Mouse (Mus musculus) left cerebral cortex, postnatal 4 days (tissue): ENCODE measurements around the gene Cnmd. TPM values are rescaled to one million over a fixed set of nuclear protein-coding genes. Genes with fewer than 3 reads are reported as not detected.

Source experiments
- DNase-seq: peaks from one replicate; pipeline ENCODE4 v3.0.0-alpha.2; 2022
- intact Hi-C: fragments of 180-260 bp; cut with DNase I; formaldehyde crosslinking; loops from one replicate; pipeline ENCODE4 v1.15.1; 2025
- total RNA-seq, 2 experiments: library from RNA; stranded (reverse); gene quantifications; 2 replicates each; pipeline ENCODE4 v1.2.3; 2021

Cnmd gene
- 1 to 10 TPM in 1 of 2 experiments, under 1 TPM in 1; 0.64 to 1.6 TPM for total RNA-seq

GRCm38 (mm10) chr14:79662001-79662400, at the start of gene Cnmd:
Gene Cnmd, minus strand, starts transcription at chr14:79662170.
- DNase-seq: no peak
- intact Hi-C loops: no loop called here

DNA sequence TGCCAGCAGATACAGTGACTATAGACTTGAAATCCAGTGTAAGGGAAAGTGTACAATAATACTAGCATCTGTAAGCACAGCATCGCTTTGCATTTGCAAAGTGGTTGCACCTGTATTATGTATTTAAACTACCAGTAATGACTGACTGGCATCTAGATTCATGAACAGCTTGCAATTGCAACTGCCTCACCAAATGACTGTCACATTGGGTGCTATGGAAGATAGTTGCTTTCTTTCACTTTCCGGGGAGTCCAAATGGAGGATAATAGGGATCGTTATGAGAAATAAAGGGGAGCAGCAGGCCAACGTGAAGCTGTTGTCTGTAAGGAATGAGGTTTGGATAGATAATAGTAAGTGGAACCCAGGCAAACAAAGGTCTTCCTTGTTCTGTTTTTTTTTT, 49.3 kb upstream of the Cnmd start:
- intact Hi-C loops: no loop called here
- DNase-seq: no peak

DNA sequence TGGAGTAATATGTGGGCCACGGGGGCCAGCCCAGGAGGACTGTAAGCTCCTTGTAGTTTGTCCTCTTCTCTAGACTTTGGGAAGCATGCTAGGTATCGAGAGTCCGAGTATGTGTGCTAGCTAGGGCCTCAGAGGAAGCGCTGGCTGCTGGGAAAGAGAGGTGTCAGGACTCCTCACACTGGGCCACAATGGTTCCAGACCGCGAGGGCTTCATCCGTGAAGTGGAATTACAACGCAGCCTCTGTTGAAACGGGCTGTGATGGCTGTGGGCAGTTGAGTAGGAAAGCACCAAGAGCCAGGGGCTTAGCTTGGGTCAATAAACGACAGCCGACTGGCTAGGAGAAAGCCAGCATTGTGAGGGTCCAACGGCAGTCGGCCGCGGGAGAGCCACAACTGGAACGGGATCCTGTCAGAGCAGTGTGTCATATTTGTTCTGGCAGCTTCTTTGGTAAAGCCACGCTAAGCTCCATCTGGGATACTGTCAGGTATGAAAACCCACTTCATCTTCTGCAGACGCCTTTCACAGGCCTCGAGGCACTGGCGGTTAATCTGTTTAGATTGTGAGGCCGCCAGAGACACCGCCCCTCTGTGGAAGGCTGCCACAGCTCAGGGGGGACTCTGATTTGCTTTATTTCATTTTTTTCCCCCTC, 41.7 kb upstream of the Cnmd start:
- no peak for DNase-seq
- intact Hi-C loops: no loop called here

DNA sequence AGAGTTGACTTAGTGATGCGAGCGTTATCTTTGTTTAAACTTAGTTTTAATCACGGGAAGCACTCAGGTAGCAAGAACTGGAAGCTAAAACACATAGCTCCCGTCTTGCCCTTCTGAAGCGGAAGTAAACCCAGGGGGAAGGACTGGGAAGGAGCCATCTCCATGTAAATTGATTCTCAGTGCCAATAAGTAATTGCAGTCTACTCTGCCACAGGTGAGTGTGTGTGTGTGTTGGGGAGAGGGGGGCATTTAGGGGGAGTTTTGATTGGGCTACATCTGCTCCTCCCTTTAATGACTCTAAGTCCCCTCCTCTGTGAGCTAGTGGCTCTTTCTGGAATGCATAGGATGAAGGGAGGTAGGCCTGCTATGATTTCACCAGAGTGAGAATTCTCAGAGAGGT, 39.6 kb upstream of the Cnmd start:
- no peak for DNase-seq
- intact Hi-C loops: no loop called here

DNA sequence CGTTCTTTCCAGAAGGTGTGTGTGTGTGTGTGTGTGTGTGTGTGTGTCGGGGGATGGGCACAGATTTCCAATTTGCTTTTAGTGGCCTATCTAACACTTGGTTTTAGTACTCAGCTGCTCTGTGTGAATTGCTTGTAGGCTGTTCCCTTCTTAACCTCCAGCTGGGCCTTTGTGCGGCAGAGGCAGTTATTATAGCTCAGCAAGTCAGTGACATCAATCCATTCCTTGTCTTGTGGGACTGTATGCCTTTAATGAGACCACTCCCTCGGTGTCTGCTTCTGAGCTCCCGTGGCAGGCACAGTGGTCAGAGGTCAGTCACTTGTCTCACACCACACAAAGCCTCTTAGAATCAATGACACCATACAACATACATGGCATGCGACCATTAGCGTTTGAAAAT, 39.1 kb upstream of the Cnmd start:
- intact Hi-C loops: no loop called here
- no peak for DNase-seq

DNA sequence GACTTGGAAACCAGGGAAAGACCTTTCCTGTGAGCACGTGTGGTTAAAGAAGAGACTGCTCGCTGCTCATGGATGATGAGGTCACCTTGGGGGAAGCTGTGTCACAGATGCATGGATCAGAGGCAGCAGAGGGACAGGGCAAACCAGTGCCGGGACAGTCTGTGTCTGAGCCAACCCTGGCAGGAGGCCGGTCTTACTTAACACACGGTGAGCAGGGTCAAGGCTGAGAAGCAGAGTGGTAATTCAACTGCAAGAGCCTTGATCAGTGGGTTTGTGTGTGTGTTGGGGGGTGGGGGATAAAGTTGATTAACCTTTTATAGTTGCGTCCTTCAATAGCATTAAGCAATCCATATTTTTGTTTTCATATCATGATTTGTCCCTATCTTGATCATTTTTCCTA, 37.4 kb upstream of the Cnmd start:
- no peak for DNase-seq
- intact Hi-C loops: no loop called here

- intact Hi-C loops: no loop called here
- DNase-seq: no peak
Measured at GRCm38 (mm10) chr14:79690068-79690844, 28.3 kb upstream of the Cnmd start.

DNA sequence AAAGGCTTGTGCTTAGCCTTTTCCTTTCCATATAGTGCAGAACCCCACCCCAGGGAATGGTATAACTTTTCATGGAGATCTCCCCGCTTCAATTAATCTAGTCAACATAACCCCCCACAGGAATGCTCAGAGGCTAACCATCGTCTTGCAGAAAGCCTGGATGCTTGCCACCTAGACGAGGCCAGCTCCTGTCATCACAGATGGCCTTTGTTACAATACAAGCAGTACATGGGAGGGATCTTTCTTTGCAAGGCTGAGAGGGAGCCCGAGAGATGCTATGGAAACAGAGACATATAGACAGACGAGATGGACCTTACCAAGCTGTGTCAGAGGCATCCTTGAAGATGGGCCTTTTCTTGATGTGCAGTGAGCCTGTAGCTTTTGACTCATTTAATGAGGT, 18.7 kb upstream of the Cnmd start:
- intact Hi-C loops: no loop called here
- peak; percentile 81 for DNase-seq

GRCm38 (mm10) chr14:79677891-79678687, 16.1 kb upstream of the Cnmd start:
- intact Hi-C loops: no loop called here
- DNase-seq: no peak

- no peak for DNase-seq
- intact Hi-C loops: no loop called here
Measured at GRCm38 (mm10) chr14:79677108-79677753, 15.3 kb upstream of the Cnmd start.

DNA sequence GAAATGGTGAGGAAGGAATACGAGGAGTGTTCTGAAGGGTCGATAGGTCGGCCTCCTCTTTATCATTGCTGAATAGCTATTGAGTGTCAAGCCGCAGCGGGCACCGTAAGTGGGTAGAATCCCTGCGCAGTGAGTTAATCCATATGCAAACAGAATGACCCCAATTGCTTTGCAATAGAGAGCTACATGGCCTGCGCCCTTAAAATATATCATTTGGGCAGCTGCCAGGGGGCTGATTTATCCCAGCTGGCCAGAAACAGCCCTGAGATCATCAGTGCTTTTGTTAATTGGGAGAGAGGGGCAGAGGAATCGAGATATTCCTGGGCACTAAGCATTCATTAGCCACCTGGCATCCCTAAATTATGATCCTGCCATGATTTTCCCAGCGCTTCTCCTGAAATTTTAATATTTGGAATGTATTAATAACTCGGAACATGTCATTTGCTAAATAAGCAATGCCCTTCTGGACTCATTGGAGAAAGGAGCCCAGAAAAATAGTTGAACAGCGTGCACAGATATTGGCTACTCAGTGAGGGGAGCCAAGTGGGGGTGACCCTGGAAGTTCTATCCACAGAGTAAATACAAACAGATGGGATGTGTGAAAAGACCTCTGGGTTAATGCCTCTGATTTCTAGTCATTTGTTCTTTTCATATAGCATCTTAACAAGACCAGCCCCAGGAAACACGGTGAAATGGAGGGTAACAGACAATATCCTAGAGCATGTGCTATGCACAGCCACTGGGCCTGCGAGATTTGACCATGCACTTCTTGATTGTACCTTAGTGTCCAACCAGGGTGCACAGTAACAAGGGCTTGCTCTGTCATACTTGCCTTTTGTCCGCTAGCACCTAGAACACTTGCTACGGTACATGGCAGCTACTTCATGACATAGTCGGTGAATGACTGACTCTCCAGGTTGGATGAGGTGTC, 11.4 kb upstream of the Cnmd start:
- intact Hi-C loops: no loop called here
- peak; percentile 25 for DNase-seq

- intact Hi-C loops: no loop called here
- no peak for DNase-seq
Measured at GRCm38 (mm10) chr14:79672567-79672966, 10.6 kb upstream of the Cnmd start.

DNA sequence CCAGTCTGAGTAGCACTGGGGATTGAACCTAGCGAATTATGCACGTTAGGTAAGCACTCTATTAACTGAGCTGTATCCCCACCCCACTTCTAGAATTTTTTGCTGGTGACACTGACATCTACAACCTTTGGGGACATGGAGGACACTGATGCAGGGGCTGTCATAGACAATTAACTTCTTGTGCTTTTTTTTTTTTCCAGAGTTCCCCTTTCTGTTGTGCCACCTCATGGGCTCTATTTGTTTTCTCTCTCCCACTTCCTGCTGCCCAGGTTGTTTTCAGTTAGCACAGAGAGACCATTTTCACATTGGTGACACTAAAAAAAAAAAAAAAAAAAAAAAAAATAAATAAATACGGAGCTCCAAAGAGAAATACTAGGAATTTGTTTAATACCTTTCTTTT, 9.0 kb upstream of the Cnmd start:
- intact Hi-C loops: no loop called here
- DNase-seq: no peak

DNA sequence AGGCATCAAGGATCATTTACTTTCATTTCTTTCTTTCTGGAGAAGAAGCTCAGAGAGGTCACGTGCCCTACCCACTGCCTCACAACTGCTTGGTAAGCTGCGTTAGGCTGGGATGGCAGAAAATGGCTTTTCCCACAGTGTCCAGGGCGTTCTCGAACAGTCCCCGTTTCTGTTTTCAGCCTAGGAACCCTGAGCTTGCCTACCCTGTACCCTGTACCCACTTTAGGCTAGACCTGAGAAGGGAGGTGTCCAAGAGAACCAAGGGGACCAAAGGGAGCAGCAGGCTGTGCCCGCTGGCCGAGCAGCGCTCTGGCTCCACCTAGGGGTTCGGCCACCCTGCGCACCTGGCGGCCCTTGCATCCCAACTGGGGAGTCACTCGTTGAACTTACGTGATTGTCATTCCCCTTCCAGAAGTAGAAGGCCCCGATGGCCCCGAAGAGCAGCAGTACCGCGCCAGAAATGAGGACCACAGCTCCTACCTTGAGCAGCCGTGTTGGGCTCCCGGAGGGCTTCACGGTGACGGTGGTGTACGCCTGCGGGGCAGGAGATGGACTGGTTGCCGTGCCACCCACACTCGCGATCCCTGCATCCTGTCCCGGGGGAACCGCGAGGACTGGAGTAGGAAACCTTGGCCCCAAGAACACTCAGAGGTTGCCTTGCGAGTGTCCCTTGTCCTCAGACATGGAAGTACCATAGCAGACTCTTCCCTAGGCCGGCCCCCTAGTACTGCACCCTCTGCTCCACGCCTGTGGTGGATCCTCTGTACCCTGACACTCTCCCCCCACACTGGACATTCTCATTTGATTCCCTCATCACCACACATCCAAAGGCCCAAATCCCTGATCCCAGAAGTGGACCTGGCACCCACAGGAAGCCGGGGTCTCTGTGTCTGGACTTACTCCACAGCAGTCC, 709 bp downstream of the Cnmd start:
- DNase-seq: peak; percentile 56
- intact Hi-C loops: no loop called here

- intact Hi-C loops: no loop called here
Measured at GRCm38 (mm10) chr14:79660467-79660866, 1.5 kb downstream of the Cnmd start.

DNA sequence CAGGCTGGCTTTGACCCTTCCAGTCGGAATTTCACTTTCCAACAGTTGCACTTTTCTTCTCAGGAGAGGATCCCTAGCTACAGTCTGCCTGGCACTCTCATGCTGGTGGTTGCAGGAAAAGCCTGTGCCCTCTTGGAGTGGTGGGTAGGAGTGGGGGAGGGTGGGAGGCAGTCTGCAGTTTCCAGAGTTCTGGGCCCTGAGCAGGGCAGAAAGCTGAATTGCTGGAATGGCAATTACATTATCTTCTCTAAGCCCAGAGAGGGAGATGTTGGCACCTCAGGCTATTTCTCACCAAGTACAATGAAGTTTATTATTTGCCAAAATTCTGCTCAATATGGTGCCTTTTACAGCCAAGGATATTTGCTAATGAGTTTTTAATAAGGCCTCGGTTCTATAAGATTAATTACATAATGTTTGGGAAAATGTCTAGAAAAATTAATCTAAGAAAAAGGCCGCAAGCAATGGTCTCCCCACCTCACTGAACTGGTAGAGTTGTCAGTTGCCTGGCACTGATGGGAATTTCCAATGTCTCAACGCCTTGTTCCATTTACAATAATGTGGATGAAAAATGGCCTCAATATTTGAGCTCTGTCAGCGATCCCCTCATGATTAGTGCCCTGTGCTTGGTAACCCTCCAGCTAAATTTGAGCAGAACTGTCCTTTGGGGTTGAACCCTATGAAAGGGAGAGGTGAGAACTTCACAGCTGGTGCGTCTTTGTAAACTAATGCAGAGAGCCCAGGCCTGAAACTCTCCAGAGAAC, 3.0 kb downstream of the Cnmd start:
- DNase-seq: no peak
- intact Hi-C loops: no loop called here

More at GRCm38 (mm10) chr14:79660467-79660866, 1.5 kb downstream of the Cnmd start:
- DNase-seq: no peak

- intact Hi-C loops: no loop called here
Measured at GRCm38 (mm10) chr14:79658286-79658685, 3.7 kb downstream of the Cnmd start.

GRCm38 (mm10) chr14:79652654-79653053, 9.3 kb downstream of the Cnmd start:
- intact Hi-C loops: no loop called here

More at GRCm38 (mm10) chr14:79658286-79658685, 3.7 kb downstream of the Cnmd start:
- peak; percentile 29 for DNase-seq

More at GRCm38 (mm10) chr14:79652654-79653053, 9.3 kb downstream of the Cnmd start:
- no peak for DNase-seq
